Mouse (Mus musculus) cerebellum, adult 11-12 months (tissue): ENCODE data around the gene Palm.
A peak's percentile ranks its signal among the peaks of the same experiment; 100 is the strongest.
"Not testable (repeated sequence)": the region's sequence is repeated elsewhere in the genome, so short reads cannot be mapped to it uniquely, and the experiment has no call there.

ENCODE experiments used
- DNase-seq: peaks from one replicate; pipeline ENCODE4 v3.0.0; 2022

Gene Palm

GRCm38 (mm10) chr10:79793051-79793737, at the start of gene Palm:
Palm (plus strand) TSS chr10:79793572.
- no peak for DNase-seq

- peak; percentile 78 for DNase-seq
Observed at GRCm38 (mm10) chr10:79743650-79744365, 49.6 kb upstream of the Palm start.

- DNase-seq, result no peak
Observed at GRCm38 (mm10) chr10:79745411-79745810, 48.0 kb upstream of the Palm start.

GRCm38 (mm10) chr10:79745898-79746773, 47.2 kb upstream of the Palm start, which contains the start of gene Polrmt:
Polrmt (minus strand) TSS chr10:79746581.
- peak; percentile 98 for DNase-seq

- DNase-seq, result no peak
Observed at GRCm38 (mm10) chr10:79746774-79747151, 46.6 kb upstream of the Palm start.

- peak; percentile 51 for DNase-seq
Observed at GRCm38 (mm10) chr10:79748496-79748895, 44.9 kb upstream of the Palm start.

- DNase-seq, result peak; percentile 87
Observed at GRCm38 (mm10) chr10:79754856-79755516, 38.4 kb upstream of the Palm start, which contains the start of gene Fgf22. Fgf22 (plus strand) TSS chr10:79755076.

GRCm38 (mm10) chr10:79755854-79756253, 37.5 kb upstream of the Palm start:
- DNase-seq, result peak; percentile 59

GRCm38 (mm10) chr10:79756660-79757059, 36.7 kb upstream of the Palm start:
- no peak for DNase-seq

- DNase-seq, result not testable (repeated sequence)
Observed at GRCm38 (mm10) chr10:79759675-79760074, 33.7 kb upstream of the Palm start.

- no peak for DNase-seq
Observed at GRCm38 (mm10) chr10:79760603-79761143, 32.7 kb upstream of the Palm start.

- DNase-seq, result no peak
Observed at GRCm38 (mm10) chr10:79762875-79763274, 30.5 kb upstream of the Palm start.

- no peak for DNase-seq
Observed at GRCm38 (mm10) chr10:79764234-79764633, 29.1 kb upstream of the Palm start.

- DNase-seq, result peak; percentile 66
Observed at GRCm38 (mm10) chr10:79765228-79765745, 28.1 kb upstream of the Palm start.

- DNase-seq, result no peak
Observed at GRCm38 (mm10) chr10:79766001-79766507, 27.3 kb upstream of the Palm start.

GRCm38 (mm10) chr10:79766508-79767325, 26.7 kb upstream of the Palm start, which contains the start of gene Rnf126:
Rnf126 (minus strand) TSS chr10:79766952.
- peak; percentile 99 for DNase-seq

- peak; percentile 95 for DNase-seq
Observed at GRCm38 (mm10) chr10:79767372-79768244, 25.8 kb upstream of the Palm start.

GRCm38 (mm10) chr10:79768400-79768799, 25.0 kb upstream of the Palm start:
- DNase-seq, result peak; percentile 79

GRCm38 (mm10) chr10:79769329-79769728, 24.0 kb upstream of the Palm start:
- no peak for DNase-seq

GRCm38 (mm10) chr10:79772320-79772719, 21.1 kb upstream of the Palm start:
- no peak for DNase-seq
